Mouse (Mus musculus) testis, adult 2 months (tissue): Measurements from ENCODE around the gene Reep6.

Experiments used
- CTCF ChIP-seq: fragments of 200-500 bp; IDR thresholded peaks from 2 replicates; pipeline ENCODE4 v1.5.1; 2012; ENCODE audit warnings: low read depth, mild to moderate bottlenecking, inconsistent platforms, low read length, moderate library complexity; ENCODE audit not compliant: control insufficient read depth, insufficient read depth, insufficient replicate concordance
- POLR2A ChIP-seq: fragments of 200-500 bp; IDR thresholded peaks from 2 replicates; pipeline ENCODE4 v1.6.1; 2012; ENCODE audit warnings: low read depth, mild to moderate bottlenecking, inconsistent platforms, low read length, moderate library complexity; ENCODE audit not compliant: control insufficient read depth

DNA sequence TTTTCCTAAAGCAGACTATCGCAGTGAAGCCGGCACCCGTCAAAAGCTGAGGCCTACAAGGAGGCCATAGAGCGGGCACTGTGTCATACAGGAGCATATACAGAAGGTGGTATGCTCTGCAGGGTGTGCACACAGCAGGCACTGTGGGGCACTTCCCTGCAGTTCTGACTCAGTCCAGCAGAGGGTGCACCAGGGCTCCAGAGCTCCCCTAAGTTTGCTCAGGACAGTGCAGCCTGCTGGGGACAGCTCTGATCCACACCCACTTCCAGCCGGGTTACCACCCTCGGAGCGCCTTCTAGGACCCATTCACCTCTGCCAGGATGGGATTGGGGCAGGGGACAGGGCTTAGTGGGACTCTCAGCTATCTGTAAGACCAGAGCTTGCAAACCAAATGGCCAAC, 20.5 kb downstream of the Reep6 start:
- peak; percentile 93 for TF ChIP-seq CTCF
- TF ChIP-seq POLR2A: no peak
